Mouse (Mus musculus) stomach, embryonic 15.5 days (tissue): ENCODE measurements around the gene Olfr1287. TPM values are rescaled to one million over a fixed set of nuclear protein-coding genes. Genes with fewer than 3 reads are reported as not detected.

Experiments used
- ATAC-seq: fragments of 200-750 bp; cut with Nextera tagmentation; 2 replicates; pipeline ENCODE4 v1.8.0; 2017; ENCODE audit warnings: low read depth, moderate number of reproducible peaks, moderate TSS enrichment; ENCODE audit not compliant: insufficient read depth, low FRiP score
- H3K27ac ChIP-seq: fragments of 300-500 bp; sonication (generic); 2 replicates; pipeline ENCODE4 v1.5.1; 2015; ENCODE audit warnings: mild to moderate bottlenecking, inconsistent platforms
- H3K27me3 ChIP-seq: fragments of 300-500 bp; sonication (generic); replicated peaks from 2 replicates; pipeline ENCODE4 v1.6.1; 2015; ENCODE audit warnings: inconsistent platforms
- H3K36me3 ChIP-seq: fragments of 300-500 bp; sonication (generic); 2 replicates; pipeline ENCODE4 v1.6.1; 2015; ENCODE audit warnings: inconsistent platforms
- H3K4me1 ChIP-seq: fragments of 300-500 bp; sonication (generic); 2 replicates; pipeline ENCODE4 v1.6.1; 2015; ENCODE audit warnings: inconsistent platforms
- H3K4me2 ChIP-seq: fragments of 300-500 bp; sonication (generic); 2 replicates; pipeline ENCODE4 v1.6.1; 2015; ENCODE audit warnings: mild to moderate bottlenecking, inconsistent platforms
- H3K4me3 ChIP-seq: fragments of 300-500 bp; sonication (generic); replicated peaks from 2 replicates; pipeline ENCODE4 v1.5.1; 2015; ENCODE audit warnings: inconsistent platforms
- H3K9ac ChIP-seq: fragments of 300-500 bp; sonication (generic); 2 replicates; pipeline ENCODE4 v1.6.1; 2015; ENCODE audit warnings: inconsistent platforms
- H3K9me3 ChIP-seq: fragments of 300-500 bp; sonication (generic); 2 replicates; pipeline ENCODE4 v1.6.1; 2016; ENCODE audit warnings: inconsistent platforms
- WGBS: fragments of 180-500 bp; shearing (Covaris S2); methylation state at CpG from one replicate; pipeline ENCODE4 v1.1.7; 2015; 5-methylcytosine and 5-hydroxymethylcytosine counted together
- polyA plus RNA-seq: library from polyadenylated mRNA; unstranded; fragments of >200 nt; fragmentation: Nextera tagmentation; extraction: Ambion mirVana; gene quantifications from 2 replicates; pipeline ENCODE4 v1.2.1, GENCODE M21; 2015

Gene Olfr1287
- polyA plus RNA-seq, result not detected in 2 replicates

DNA sequence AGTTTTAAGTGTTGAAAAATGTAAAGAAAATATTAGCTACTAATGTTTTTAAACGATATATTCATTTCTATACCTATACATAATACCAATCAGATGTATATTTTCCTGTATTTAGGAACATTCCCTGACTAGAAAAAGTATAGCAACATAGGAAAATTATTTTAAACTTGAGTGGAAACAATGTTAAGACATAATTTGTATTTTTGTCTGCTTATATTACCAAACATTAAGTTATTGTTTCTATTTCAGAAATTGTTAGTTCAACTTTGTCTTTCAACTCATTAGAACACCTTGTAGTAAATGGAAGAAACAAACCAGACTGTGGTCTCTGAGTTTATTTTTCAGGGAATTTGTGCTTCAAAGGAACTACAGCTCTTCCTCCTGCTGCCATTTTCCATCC lies at the start of gene Olfr1287:
Olfr1287 (plus strand) TSS at position 301 of the 400 bp plus-strand sequence.
- 63% methylated on average over 1 of the region's 1 CpGs for WGBS
- no peaks in the 10 kb centered on the region for H3K9me3 ChIP-seq
- no peak within 1 kb of the TSS for H3K9ac ChIP-seq
- H3K36me3 ChIP-seq, result no peaks in the 10 kb centered on the region
- H3K27ac ChIP-seq, result no peak within 1 kb of the TSS
- H3K4me1 ChIP-seq, result no peaks in the 10 kb centered on the region
- H3K4me2 ChIP-seq, result no peak within 1 kb of the TSS
- no peak for ATAC-seq
- H3K27me3 ChIP-seq, result no peaks in the 10 kb centered on the region
- no peak within 1 kb of the TSS for H3K4me3 ChIP-seq

DNA sequence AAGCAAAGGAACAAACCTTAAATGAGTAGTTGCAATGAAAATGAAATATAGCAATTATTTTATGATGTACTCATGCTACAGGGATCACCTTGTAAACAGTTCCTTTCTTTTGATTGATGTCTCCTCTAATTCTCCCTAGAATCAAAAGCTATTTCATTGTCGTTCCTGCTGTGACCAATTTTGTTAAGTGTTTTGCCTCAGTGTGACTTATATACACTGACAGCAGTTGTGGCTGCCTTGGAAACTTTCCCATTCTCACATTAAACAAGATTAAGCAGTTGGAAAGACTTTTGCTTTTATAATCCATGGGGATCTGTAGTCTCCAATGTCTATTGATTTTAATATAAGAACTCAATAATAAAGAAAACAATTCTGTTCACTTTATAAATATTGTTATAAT lies 26.0 kb upstream of the Olfr1287 start, which contains the start of gene Olfr1286:
Olfr1286 (minus strand) TSS at position 185 of the 400 bp plus-strand sequence.
- Histone ChIP-seq H3K27me3 (no peaks in the 10 kb centered on the region), H3K27ac (no peak within 1 kb of the TSS), H3K9ac (no peak within 1 kb of the TSS), H3K9me3 (no peaks in the 10 kb centered on the region), H3K36me3 (no peaks in the 10 kb centered on the region), H3K4me3 (no peak within 1 kb of the TSS), H3K4me2 (no peak within 1 kb of the TSS), H3K4me1 (no peaks in the 10 kb centered on the region)
- no peak for ATAC-seq
- WGBS, result 62% methylated on average over 1 of the region's 1 CpGs

DNA sequence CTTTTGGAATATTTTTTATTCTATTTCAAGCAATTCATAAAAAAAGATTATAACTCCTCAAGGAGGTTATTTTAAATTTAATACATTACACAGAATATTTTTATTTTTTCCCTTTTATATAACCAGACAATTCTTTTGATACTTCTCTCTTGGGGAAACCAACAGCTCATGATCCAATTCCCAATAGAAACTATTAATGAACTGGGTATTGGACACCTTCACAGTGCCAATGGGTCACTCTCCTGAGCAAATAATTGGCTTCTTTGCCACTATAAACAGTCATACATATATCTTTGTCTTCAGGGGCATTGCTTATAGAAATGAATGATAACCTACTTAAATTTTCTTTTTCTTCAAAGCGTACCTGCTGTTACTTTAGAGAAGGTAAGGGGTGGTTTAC lies 24.9 kb downstream of the Olfr1287 start, which contains the start of gene Olfr1288:
Olfr1288 (plus strand) TSS at position 301 of the 400 bp plus-strand sequence.
- Histone ChIP-seq H3K27ac (no peak within 1 kb of the TSS), H3K4me3 (no peak within 1 kb of the TSS), H3K27me3 (no peaks in the 10 kb centered on the region), H3K9ac (no peak within 1 kb of the TSS), H3K4me2 (no peak within 1 kb of the TSS), H3K9me3 (no peaks in the 10 kb centered on the region), H3K36me3 (no peaks in the 10 kb centered on the region), H3K4me1 (no peaks in the 10 kb centered on the region)
- 90% methylated on average over 1 of the region's 1 CpGs for WGBS
- no peak for ATAC-seq

GRCm38 (mm10) chr2:111480519-111480918 lies 31.6 kb downstream of the Olfr1287 start, which contains the start of gene Olfr1289:
Gene Olfr1289, plus strand, starts transcription at chr2:111480819.
- Histone ChIP-seq H3K4me3 (no peak within 1 kb of the TSS), H3K9me3 (no peaks in the 10 kb centered on the region), H3K4me1 (no peaks in the 10 kb centered on the region), H3K27ac (no peak within 1 kb of the TSS), H3K27me3 (no peaks in the 10 kb centered on the region), H3K4me2 (no peak within 1 kb of the TSS), H3K36me3 (no peaks in the 10 kb centered on the region), H3K9ac (no peak within 1 kb of the TSS)
- ATAC-seq, result no peak
- WGBS, result 60% methylated on average over 1 of the region's 1 CpGs

DNA sequence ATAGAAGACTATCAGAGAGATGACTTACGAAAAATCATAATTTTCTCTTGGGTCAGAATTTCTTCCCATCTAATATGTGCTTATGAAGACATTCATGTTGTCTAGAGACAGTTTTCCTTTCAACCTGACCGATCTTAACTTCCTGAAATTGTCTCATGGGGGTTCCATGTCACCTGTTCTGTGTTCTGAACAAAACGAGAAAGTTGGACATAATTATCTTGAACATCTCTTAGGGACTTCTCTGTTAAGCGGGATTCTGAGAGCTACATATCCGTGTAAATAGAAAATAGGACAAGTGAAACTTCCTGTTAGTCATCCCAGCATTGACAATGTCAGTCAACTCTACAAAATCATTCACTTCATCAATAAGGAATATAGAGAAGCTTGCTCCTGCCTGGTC lies 44.8 kb downstream of the Olfr1287 start, which contains the start of gene Olfr1290:
Olfr1290 (minus strand) TSS at position 101 of the 400 bp plus-strand sequence.
- Histone ChIP-seq H3K9me3 (no peaks in the 10 kb centered on the region), H3K27me3 (no peaks in the 10 kb centered on the region), H3K27ac (no peak within 1 kb of the TSS), H3K4me2 (no peak within 1 kb of the TSS), H3K4me1 (no peaks in the 10 kb centered on the region), H3K4me3 (no peak within 1 kb of the TSS), H3K36me3 (no peaks in the 10 kb centered on the region), H3K9ac (no peak within 1 kb of the TSS)
- ATAC-seq, result no peak
- WGBS, result 66% methylated on average over 5 of the region's 5 CpGs

DNA sequence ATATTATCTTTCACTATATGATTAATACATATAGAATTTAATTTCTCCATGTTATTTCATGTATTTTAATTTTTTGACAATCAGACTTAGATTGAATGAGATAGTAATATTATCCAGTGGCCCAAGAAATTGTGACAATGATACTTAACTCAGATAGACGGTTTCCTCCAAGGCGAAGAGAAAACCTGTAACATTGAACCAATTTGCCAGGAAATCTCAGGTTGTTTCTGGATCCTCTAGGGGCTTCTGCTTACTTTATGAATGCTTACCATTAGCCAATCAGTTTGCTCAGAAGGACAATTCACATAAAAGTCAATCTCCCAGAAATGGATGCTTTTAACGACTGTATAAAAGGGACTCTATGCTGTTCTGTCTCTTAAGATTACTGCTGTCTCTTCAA lies 47.9 kb downstream of the Olfr1287 start, which contains the start of gene Olfr1291-ps1:
Olfr1291-ps1 (plus strand) TSS at position 301 of the 400 bp plus-strand sequence.
- Histone ChIP-seq H3K9me3 (no peaks in the 10 kb centered on the region), H3K4me1 (no peaks in the 10 kb centered on the region), H3K4me3 (no peak within 1 kb of the TSS), H3K27me3 (no peaks in the 10 kb centered on the region), H3K4me2 (no peak within 1 kb of the TSS), H3K27ac (no peak within 1 kb of the TSS), H3K9ac (no peak within 1 kb of the TSS), H3K36me3 (no peaks in the 10 kb centered on the region)
- WGBS, result 87% methylated on average over 3 of the region's 3 CpGs
- ATAC-seq, result no peak

Other genes starting within 250 kb of the Olfr1287 start
- gene 4930430A15Rik, start 219.5 kb upstream of the Olfr1287 start, polyA plus RNA-seq, result not detected in 2 replicates
- not detected in 2 replicates for gene Olfr1275, start 213.9 kb upstream of the Olfr1287 start, polyA plus RNA-seq
- not detected in 2 replicates for gene Olfr1276, start 194.6 kb upstream of the Olfr1287 start, polyA plus RNA-seq
- not detected in 2 replicates for gene Olfr1277, start 175.0 kb upstream of the Olfr1287 start, polyA plus RNA-seq
- not detected in 2 replicates for gene Olfr1278, start 159.0 kb upstream of the Olfr1287 start, polyA plus RNA-seq
- gene Olfr1279, start 148.5 kb upstream of the Olfr1287 start, polyA plus RNA-seq, result not detected in 2 replicates
- gene Olfr1280, start 135.1 kb upstream of the Olfr1287 start, polyA plus RNA-seq, result not detected in 2 replicates
- gene Olfr1281, start 122.6 kb upstream of the Olfr1287 start, polyA plus RNA-seq, result not detected in 2 replicates
- not detected in 2 replicates for gene Olfr1282, start 113.1 kb upstream of the Olfr1287 start, polyA plus RNA-seq
- gene Olfr1283, start 82.4 kb upstream of the Olfr1287 start, polyA plus RNA-seq, result not detected in 2 replicates
- gene Olfr1284, start 73.6 kb upstream of the Olfr1287 start, polyA plus RNA-seq, result not detected in 2 replicates
- not detected in 2 replicates for gene Olfr1286, start 26.0 kb upstream of the Olfr1287 start, polyA plus RNA-seq
- not detected in 2 replicates for gene Olfr1288, start 25.0 kb downstream of the Olfr1287 start, polyA plus RNA-seq
- not detected in 2 replicates for gene Olfr1289, start 31.7 kb downstream of the Olfr1287 start, polyA plus RNA-seq
- gene Olfr1290, start 44.7 kb downstream of the Olfr1287 start, polyA plus RNA-seq, result not detected in 2 replicates
- not detected in 2 replicates for gene Olfr1291-ps1, start 48.0 kb downstream of the Olfr1287 start, polyA plus RNA-seq
- gene Olfr1293-ps, start 76.1 kb downstream of the Olfr1287 start, polyA plus RNA-seq, result not detected in 2 replicates
- gene Olfr1294, start 91.1 kb downstream of the Olfr1287 start, polyA plus RNA-seq, result not detected in 2 replicates
- gene Olfr1295, start 120.5 kb downstream of the Olfr1287 start, polyA plus RNA-seq, result not detected in 2 replicates
- not detected in 2 replicates for gene Olfr1297, start 177.4 kb downstream of the Olfr1287 start, polyA plus RNA-seq
- not detected in 2 replicates for gene Olfr1298, start 200.1 kb downstream of the Olfr1287 start, polyA plus RNA-seq
- gene Olfr1299, start 212.3 kb downstream of the Olfr1287 start, polyA plus RNA-seq, result not detected in 2 replicates